Mouse (Mus musculus) E14TG2a.4 (cell line): ENCODE results near the gene Utp11.

Source experiments
- CTCF ChIP-seq: conservative IDR thresholded peaks from 2 replicates; pipeline ENCODE4 v1.5.1; 2014; ENCODE audit warnings: low read length
- POU5F1 ChIP-seq: IDR thresholded peaks from 2 replicates; pipeline ENCODE4 v1.6.1; 2014; ENCODE audit warnings: low read length, borderline replicate concordance

GRCm38 (mm10) chr4:124631456-124631855, 61.9 kb downstream of the Utp11 start:
- TF ChIP-seq CTCF: no peak
- no peak for TF ChIP-seq POU5F1
